Mouse (Mus musculus): ENCODE measurements at regions not wholly inside any gene's neighbourhood (a gene's known extent, or its start where the extent isn't known, plus 50 kb on each side); places are given as distances from the start of the nearest gene placed in this dataset.

DNA sequence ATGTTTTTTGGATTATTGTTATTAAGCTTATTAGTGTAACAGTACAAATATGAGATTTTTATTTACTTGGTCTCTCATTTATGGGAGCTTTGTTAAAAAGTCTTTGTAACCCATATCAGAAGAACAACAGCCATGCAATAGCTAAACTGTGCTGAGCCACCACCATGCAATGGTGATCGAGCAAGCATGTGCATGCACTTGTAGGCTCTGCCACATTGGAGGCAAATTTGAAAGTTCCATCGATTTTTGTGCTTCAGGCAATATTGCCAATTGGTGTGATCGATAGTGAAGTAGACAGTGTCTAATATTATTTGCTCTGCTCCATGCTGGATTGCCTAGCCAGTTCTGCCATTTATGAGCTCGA, 164.6 kb upstream of the Atp2b1 start:
- Histone ChIP-seq H3K4me3 (replicated peaks; ENCODE audit: low read length) (no peak overlapping the region), H3K4me1 (replicated peaks; ENCODE audit: control insufficient read depth, insufficient read depth, low read length) (0 out of 2 replicates have a peak, but pooled peaks cover 4% of the 10 kb centered on the region), H3K9ac (no peak overlapping the region), H3K4me2 (replicated peaks) (no peak overlapping the region), H3K9me3 (ENCODE audit: control insufficient read depth, low read length) (no peaks in the 10 kb centered on the region), H3K36me3 (replicated peaks; ENCODE audit: control insufficient read depth, insufficient read depth) (no peaks in the 10 kb centered on the region), H3K27me3 (ENCODE audit: control insufficient read depth, insufficient read depth, low read length) (no peaks in the 10 kb centered on the region), H3K27ac (no peak overlapping the region)
- peak; percentile 55; the same call in 1 of the 2 replicates for ATAC-seq (ENCODE audit: low FRiP score)
- 43% methylated on average over 4 of the region's 4 CpGs for WGBS
- DNase-seq (ENCODE audit: low spot score): no peak

GRCm38 (mm10) chr10:98751376-98752058, 162.7 kb upstream of the Atp2b1 start:
- Histone ChIP-seq H3K36me3 (replicated peaks; ENCODE audit: control insufficient read depth, insufficient read depth) (no peaks in the 10 kb centered on the region), H3K27me3 (ENCODE audit: control insufficient read depth, insufficient read depth, low read length) (no peaks in the 10 kb centered on the region), H3K4me2 (replicated peaks) (no peak overlapping the region), H3K4me1 (replicated peaks; ENCODE audit: control insufficient read depth, insufficient read depth, low read length) (0 out of 2 replicates have a peak, but pooled peaks cover 4% of the 10 kb centered on the region), H3K4me3 (replicated peaks; ENCODE audit: low read length) (no peak overlapping the region), H3K9ac (no peak overlapping the region), H3K9me3 (ENCODE audit: control insufficient read depth, low read length) (no peaks in the 10 kb centered on the region), H3K27ac (no peak overlapping the region)
- no peak for DNase-seq (ENCODE audit: low spot score)
- 61% methylated on average over 11 of the region's 11 CpGs for WGBS
- no peak for ATAC-seq (ENCODE audit: low FRiP score)

DNA sequence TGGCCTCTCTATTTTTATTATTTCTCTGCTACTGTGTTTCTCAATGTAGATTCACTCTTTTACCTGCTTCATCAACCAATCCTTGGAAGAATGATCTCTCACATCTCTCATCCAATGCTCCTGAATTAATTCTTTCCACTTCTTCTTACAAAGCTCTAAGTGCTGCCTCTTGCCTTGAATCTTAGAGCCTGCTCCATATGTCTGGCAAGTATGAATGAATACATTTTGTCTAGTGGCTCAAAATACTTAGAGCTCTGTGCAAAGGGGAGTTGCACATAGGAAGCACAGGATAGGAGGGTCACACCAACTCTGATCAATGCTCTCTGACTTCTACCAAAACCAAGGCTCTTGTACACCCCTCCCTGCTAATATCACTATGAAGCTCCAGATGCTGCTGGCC, 153.1 kb upstream of the Atp2b1 start:
- ATAC-seq (ENCODE audit: low FRiP score): no peak
- H3K9ac ChIP-seq: no peak overlapping the region

DNA sequence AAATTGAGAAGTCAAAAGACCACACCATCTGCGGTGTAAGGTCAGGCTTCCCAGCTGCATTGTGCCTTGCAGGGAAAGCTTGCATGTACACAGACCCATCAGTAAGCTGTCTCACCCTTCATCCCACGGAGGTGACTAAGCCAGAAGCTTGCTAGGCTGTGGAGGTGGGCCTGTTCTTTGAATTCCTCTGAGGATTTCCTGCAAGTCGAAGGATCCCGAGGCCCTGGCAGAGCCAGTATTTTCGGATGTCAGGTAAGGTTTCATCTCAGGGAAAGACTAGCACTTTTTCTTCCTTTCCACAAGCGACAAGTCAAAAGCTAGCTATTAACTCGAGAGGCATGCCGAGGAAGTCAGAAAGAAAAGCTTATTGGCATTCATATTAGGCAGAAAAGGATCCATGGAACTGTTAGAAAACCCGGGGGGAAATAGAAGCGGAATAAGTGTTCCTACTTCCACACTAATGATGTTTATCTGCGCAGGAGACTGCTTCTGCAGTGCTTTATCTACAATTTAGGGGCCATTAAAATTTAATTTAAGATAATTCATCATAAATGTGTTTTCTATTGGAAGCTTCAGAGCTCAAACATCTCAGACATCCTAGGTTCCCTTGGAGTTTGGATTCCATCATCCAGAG, 148.3 kb upstream of the Atp2b1 start:
- Histone ChIP-seq H3K9me3 (ENCODE audit: control insufficient read depth, low read length) (peaks cover 7% of the 10 kb centered on the region; the same call in 1 of the 2 replicates), H3K4me3 (replicated peaks; ENCODE audit: low read length) (no peak overlapping the region), H3K36me3 (replicated peaks; ENCODE audit: control insufficient read depth, insufficient read depth) (no peaks in the 10 kb centered on the region), H3K9ac (no peak overlapping the region), H3K4me2 (replicated peaks) (no peak overlapping the region), H3K4me1 (replicated peaks; ENCODE audit: control insufficient read depth, insufficient read depth, low read length) (no peaks in the 10 kb centered on the region), H3K27me3 (ENCODE audit: control insufficient read depth, insufficient read depth, low read length) (no peaks in the 10 kb centered on the region), H3K27ac (0 out of 2 replicates have a peak overlapping the region, but pooled peaks have one; percentile 7)
- WGBS: 64% methylated on average over 11 of the region's 11 CpGs
- DNase-seq (ENCODE audit: low spot score): no peak
- ATAC-seq (ENCODE audit: low FRiP score): no peak

More for the DNA sequence above, 153.1 kb upstream of the Atp2b1 start:
- H3K27ac ChIP-seq: no peak overlapping the region
- no peak overlapping the region for H3K4me3 ChIP-seq (replicated peaks; ENCODE audit: low read length)
- H3K9me3 ChIP-seq (ENCODE audit: control insufficient read depth, low read length): peaks cover 7% of the 10 kb centered on the region; the same call in 1 of the 2 replicates
- DNase-seq (ENCODE audit: low spot score): no peak
- no peak overlapping the region for H3K4me2 ChIP-seq (replicated peaks)
- no peaks in the 10 kb centered on the region for H3K27me3 ChIP-seq (ENCODE audit: control insufficient read depth, insufficient read depth, low read length)
- H3K4me1 ChIP-seq (replicated peaks; ENCODE audit: control insufficient read depth, insufficient read depth, low read length): no peaks in the 10 kb centered on the region
- no peaks in the 10 kb centered on the region for H3K36me3 ChIP-seq (replicated peaks; ENCODE audit: control insufficient read depth, insufficient read depth)

GRCm38 (mm10) chr10:98779783-98780182, 134.4 kb upstream of the Atp2b1 start:
- 88% methylated on average over 1 of the region's 1 CpGs for WGBS
- no peak for ATAC-seq (ENCODE audit: low FRiP score)

DNA sequence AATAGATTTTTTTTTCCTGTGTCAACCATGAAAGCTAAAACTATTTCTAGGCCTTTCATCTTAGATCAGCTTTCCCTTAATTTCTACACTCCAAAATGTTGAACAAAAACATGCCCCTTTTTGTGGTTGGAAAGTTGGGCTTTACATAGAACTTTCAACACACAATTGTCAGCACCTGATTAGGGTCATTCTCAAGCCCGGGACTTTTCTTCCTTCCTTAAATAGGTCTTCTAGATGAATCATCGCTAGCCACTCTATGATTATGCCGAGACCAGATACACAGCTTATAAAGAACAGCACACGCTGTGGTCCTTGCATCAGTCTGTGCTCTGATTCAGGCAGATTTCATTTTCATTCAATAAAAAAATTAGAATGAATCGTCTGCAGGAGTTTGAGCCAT, 133.3 kb upstream of the Atp2b1 start:
- DNase-seq (ENCODE audit: low spot score): no peak
- no peaks in the 10 kb centered on the region for H3K4me1 ChIP-seq (replicated peaks; ENCODE audit: control insufficient read depth, insufficient read depth, low read length)
- no peak overlapping the region for H3K27ac ChIP-seq
- no peaks in the 10 kb centered on the region for H3K36me3 ChIP-seq (replicated peaks; ENCODE audit: control insufficient read depth, insufficient read depth)
- ATAC-seq (ENCODE audit: low FRiP score): no peak
- no peak overlapping the region for H3K9ac ChIP-seq
- WGBS: 90% methylated on average over 5 of the region's 5 CpGs
- H3K27me3 ChIP-seq (ENCODE audit: control insufficient read depth, insufficient read depth, low read length): no peaks in the 10 kb centered on the region
- H3K9me3 ChIP-seq (ENCODE audit: control insufficient read depth, low read length): no peaks in the 10 kb centered on the region
- H3K4me3 ChIP-seq (replicated peaks; ENCODE audit: low read length): no peak overlapping the region
- no peak overlapping the region for H3K4me2 ChIP-seq (replicated peaks)

More at GRCm38 (mm10) chr10:98779783-98780182, 134.4 kb upstream of the Atp2b1 start:
- Histone ChIP-seq H3K9me3 (ENCODE audit: control insufficient read depth, low read length) (no peaks in the 10 kb centered on the region), H3K4me1 (replicated peaks; ENCODE audit: control insufficient read depth, insufficient read depth, low read length) (no peaks in the 10 kb centered on the region), H3K4me3 (replicated peaks; ENCODE audit: low read length) (no peak overlapping the region), H3K9ac (no peak overlapping the region), H3K27me3 (ENCODE audit: control insufficient read depth, insufficient read depth, low read length) (no peaks in the 10 kb centered on the region), H3K27ac (no peak overlapping the region), H3K4me2 (replicated peaks) (no peak overlapping the region), H3K36me3 (replicated peaks; ENCODE audit: control insufficient read depth, insufficient read depth) (no peaks in the 10 kb centered on the region)
- DNase-seq (ENCODE audit: low spot score): no peak

GRCm38 (mm10) chr10:98781888-98782351, 132.3 kb upstream of the Atp2b1 start:
- no peaks in the 10 kb centered on the region for H3K4me1 ChIP-seq (replicated peaks; ENCODE audit: control insufficient read depth, insufficient read depth, low read length)
- H3K4me3 ChIP-seq (replicated peaks; ENCODE audit: low read length): no peak overlapping the region
- no peaks in the 10 kb centered on the region for H3K9me3 ChIP-seq (ENCODE audit: control insufficient read depth, low read length)
- no peak overlapping the region for H3K4me2 ChIP-seq (replicated peaks)
- DNase-seq (ENCODE audit: low spot score): no peak
- H3K27ac ChIP-seq: no peak overlapping the region
- H3K9ac ChIP-seq: no peak overlapping the region
- no peaks in the 10 kb centered on the region for H3K36me3 ChIP-seq (replicated peaks; ENCODE audit: control insufficient read depth, insufficient read depth)
- H3K27me3 ChIP-seq (ENCODE audit: control insufficient read depth, insufficient read depth, low read length): no peaks in the 10 kb centered on the region
- 23% methylated on average over 3 of the region's 3 CpGs for WGBS
- no peak for ATAC-seq (ENCODE audit: low FRiP score)

DNA sequence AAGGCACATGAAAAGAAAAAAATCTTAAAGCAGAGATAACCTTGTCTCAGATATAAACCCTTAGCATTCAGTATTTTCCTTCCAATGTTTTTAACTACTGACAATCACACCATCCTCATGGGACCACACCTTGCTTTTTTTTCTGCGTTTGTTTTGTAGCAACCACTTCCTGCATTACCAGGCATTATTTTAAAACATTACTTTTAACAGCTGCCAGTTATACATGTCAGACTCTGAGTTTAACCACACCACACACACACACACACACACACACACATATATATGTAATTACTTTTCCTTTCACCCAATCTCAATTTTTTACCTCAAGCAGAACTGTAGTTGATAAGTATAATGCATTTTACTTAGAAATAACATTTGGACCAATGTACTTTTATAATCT, 128.8 kb upstream of the Atp2b1 start:
- no peak for ATAC-seq (ENCODE audit: low FRiP score)
- 93% methylated on average over 1 of the region's 1 CpGs for WGBS
- H3K4me1 ChIP-seq (replicated peaks; ENCODE audit: control insufficient read depth, insufficient read depth, low read length): no peaks in the 10 kb centered on the region

GRCm38 (mm10) chr10:98786089-98786488, 128.1 kb upstream of the Atp2b1 start:
- no peaks in the 10 kb centered on the region for H3K4me1 ChIP-seq (replicated peaks; ENCODE audit: control insufficient read depth, insufficient read depth, low read length)
- ATAC-seq (ENCODE audit: low FRiP score): no peak
- no peaks in the 10 kb centered on the region for H3K27me3 ChIP-seq (ENCODE audit: control insufficient read depth, insufficient read depth, low read length)
- no peaks in the 10 kb centered on the region for H3K9me3 ChIP-seq (ENCODE audit: control insufficient read depth, low read length)
- no peak overlapping the region for H3K9ac ChIP-seq
- no peak overlapping the region for H3K27ac ChIP-seq
- 79% methylated on average over 4 of the region's 4 CpGs for WGBS
- H3K4me2 ChIP-seq (replicated peaks): no peak overlapping the region
- no peaks in the 10 kb centered on the region for H3K36me3 ChIP-seq (replicated peaks; ENCODE audit: control insufficient read depth, insufficient read depth)
- no peak overlapping the region for H3K4me3 ChIP-seq (replicated peaks; ENCODE audit: low read length)
- DNase-seq (ENCODE audit: low spot score): no peak

More for the DNA sequence above, 128.8 kb upstream of the Atp2b1 start:
- no peak overlapping the region for H3K4me2 ChIP-seq (replicated peaks)
- H3K4me3 ChIP-seq (replicated peaks; ENCODE audit: low read length): no peak overlapping the region
- H3K36me3 ChIP-seq (replicated peaks; ENCODE audit: control insufficient read depth, insufficient read depth): no peaks in the 10 kb centered on the region
- no peaks in the 10 kb centered on the region for H3K27me3 ChIP-seq (ENCODE audit: control insufficient read depth, insufficient read depth, low read length)
- no peak overlapping the region for H3K27ac ChIP-seq
- no peaks in the 10 kb centered on the region for H3K9me3 ChIP-seq (ENCODE audit: control insufficient read depth, low read length)
- no peak overlapping the region for H3K9ac ChIP-seq
- no peak for DNase-seq (ENCODE audit: low spot score)
